In the genomic region with DNA sequence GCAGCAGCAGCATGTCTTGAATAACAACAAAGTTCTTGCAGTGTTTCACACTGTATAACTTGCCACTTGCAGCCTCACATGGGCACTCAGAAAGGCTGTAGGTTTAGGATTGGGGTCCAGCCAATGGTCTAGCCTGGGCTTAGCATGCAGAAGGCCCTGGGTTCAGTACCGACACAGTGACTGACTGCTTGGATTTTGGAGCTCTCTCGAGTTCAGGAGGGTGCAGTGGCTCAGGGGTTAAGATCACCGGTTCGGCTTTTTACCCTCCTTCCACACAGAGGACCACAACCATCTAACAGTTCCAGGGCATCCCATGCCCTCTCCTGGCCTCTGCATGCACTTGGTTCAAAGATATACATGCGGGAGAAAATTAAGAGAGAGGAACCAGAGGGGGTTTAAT, we compare ENCODE assay signal across 7 mouse cellular contexts. TPM values are rescaled to one million over a fixed set of nuclear protein-coding genes. Genes with fewer than 3 reads are reported as not detected.
DNase-seq lines count a peak whose midpoint lies in the region; ATAC-seq and TF ChIP-seq lines count a peak whose summit lies in the region.

No protein-coding gene starts in this region.

- TF ChIP-seq CTCF in lung, postnatal 0 days (IDR thresholded peaks at IDR 0.05) = no peak

- peak overlapping the region; percentile 94 for H3K4me2 ChIP-seq in lung, postnatal 0 days (replicated peaks; ENCODE audit: low read depth, low read length)
- peak overlapping the region; percentile 93 for H3K4me2 ChIP-seq in forebrain, embryonic 12.5 days
- peak overlapping the region; percentile 94 for H3K4me2 ChIP-seq in limb, embryonic 12.5 days
- peak overlapping the region; percentile 80 for H3K4me2 ChIP-seq in stomach, embryonic 14.5 days (replicated peaks; ENCODE audit: low read depth, low read length)

- H3K9me3 ChIP-seq in lung, postnatal 0 days (ENCODE audit: low read length) = no peaks in the 10 kb centered on the region
- H3K9me3 ChIP-seq in forebrain, embryonic 12.5 days = no peaks in the 10 kb centered on the region
- H3K9me3 ChIP-seq in limb, embryonic 12.5 days = no peaks in the 10 kb centered on the region
- no peaks in the 10 kb centered on the region for H3K9me3 ChIP-seq in stomach, embryonic 14.5 days (ENCODE audit: control insufficient read depth, low read depth, low read length)

- ATAC-seq in lung, postnatal 0 days = no peak
- no peak for ATAC-seq in forebrain, embryonic 12.5 days (ENCODE audit: low FRiP score)
- ATAC-seq in limb, embryonic 12.5 days (ENCODE audit: insufficient number of reproducible peaks, insufficient read depth, low FRiP score, low TSS enrichment, low read depth) = no peak
- no peak for ATAC-seq in stomach, embryonic 14.5 days (ENCODE audit: insufficient number of reproducible peaks, insufficient read depth, low FRiP score, low read depth)

- intact Hi-C loops in gastrocnemius, postnatal 36 days (cut with DNase I) = no loop called here

- 22% methylated on average over 5 of the region's 5 CpGs for WGBS in lung, postnatal 0 days
- WGBS in forebrain, embryonic 12.5 days = 35% methylated on average over 5 of the region's 5 CpGs
- 30% methylated on average over 5 of the region's 5 CpGs for WGBS in limb, embryonic 12.5 days
- WGBS in stomach, embryonic 14.5 days = 14% methylated on average over 5 of the region's 5 CpGs

- TF ChIP-seq EP300 in lung, postnatal 0 days (IDR thresholded peaks at IDR 0.05) = no peak

- peak overlapping the region; percentile 71 for H3K4me3 ChIP-seq in lung, postnatal 0 days (ENCODE audit: low read depth, low read length)
- peak overlapping the region; percentile 90 for H3K4me3 ChIP-seq in forebrain, embryonic 12.5 days (replicated peaks)
- H3K4me3 ChIP-seq in limb, embryonic 12.5 days (replicated peaks) = peak overlapping the region; percentile 88
- peak overlapping the region; percentile 90 for H3K4me3 ChIP-seq in stomach, embryonic 14.5 days (ENCODE audit: low read depth, low read length)

- no peaks in the 10 kb centered on the region for H3K36me3 ChIP-seq in lung, postnatal 0 days (ENCODE audit: insufficient read depth, low read length)
- H3K36me3 ChIP-seq in forebrain, embryonic 12.5 days (replicated peaks) = peaks cover 12% of the 10 kb centered on the region
- H3K36me3 ChIP-seq in limb, embryonic 12.5 days = peaks cover 16% of the 10 kb centered on the region
- H3K36me3 ChIP-seq in stomach, embryonic 14.5 days (ENCODE audit: control insufficient read depth, insufficient read depth, low read length) = peaks cover 6% of the 10 kb centered on the region

- peaks cover 9% of the 10 kb centered on the region; the same call in 1 of the 2 replicates for H3K4me1 ChIP-seq in lung, postnatal 0 days (ENCODE audit: insufficient read depth, low read depth, low read length)
- peaks cover 24% of the 10 kb centered on the region for H3K4me1 ChIP-seq in forebrain, embryonic 12.5 days
- H3K4me1 ChIP-seq in limb, embryonic 12.5 days (replicated peaks) = peaks cover 26% of the 10 kb centered on the region
- H3K4me1 ChIP-seq in stomach, embryonic 14.5 days (ENCODE audit: control insufficient read depth, insufficient read depth, low read length) = peaks cover 18% of the 10 kb centered on the region; the same call in 1 of the 2 replicates

- H3K27me3 ChIP-seq in lung, postnatal 0 days (replicated peaks; ENCODE audit: insufficient read depth, low read length) = no peaks in the 10 kb centered on the region
- H3K27me3 ChIP-seq in forebrain, embryonic 12.5 days = 0 out of 2 replicates have a peak, but pooled peaks cover 6% of the 10 kb centered on the region
- peaks cover 9% of the 10 kb centered on the region; the same call in 1 of the 2 replicates for H3K27me3 ChIP-seq in limb, embryonic 12.5 days
- no peaks in the 10 kb centered on the region for H3K27me3 ChIP-seq in stomach, embryonic 14.5 days (ENCODE audit: control insufficient read depth, insufficient read depth, low read length)

- no peak for DNase-seq in lung, postnatal 0 days (ENCODE audit: low spot score)
- DNase-seq in lung, adult 18-20 months = no peak
- no peak for DNase-seq in gastrocnemius, postnatal 36 days
- DNase-seq in cerebellum, adult 9-10 months = no peak

- peak overlapping the region; percentile 96; the same call in 1 of the 2 replicates for H3K27ac ChIP-seq in lung, postnatal 0 days (ENCODE audit: low read length)
- no peak overlapping the region for H3K27ac ChIP-seq in forebrain, embryonic 12.5 days
- H3K27ac ChIP-seq in limb, embryonic 12.5 days = no peak overlapping the region
- H3K27ac ChIP-seq in stomach, embryonic 14.5 days (ENCODE audit: low read length) = no peak overlapping the region; the same call in 1 of the 2 replicates

- H3K9ac ChIP-seq in lung, postnatal 0 days (replicated peaks; ENCODE audit: low read depth) = peak overlapping the region; percentile 74; the same call in 1 of the 2 replicates
- peak overlapping the region; percentile 93 for H3K9ac ChIP-seq in forebrain, embryonic 12.5 days
- H3K9ac ChIP-seq in limb, embryonic 12.5 days (replicated peaks) = peak overlapping the region; percentile 94
- H3K9ac ChIP-seq in stomach, embryonic 14.5 days (replicated peaks; ENCODE audit: low read depth, low read length) = peak overlapping the region; percentile 89; the same call in 1 of the 2 replicates

RNA-seq across cellular contexts. Expression of a gene that starts 1.0 kb away (rescaled TPM):
- 174 and 177 TPM in 2 replicates for polyA plus RNA-seq in lung, postnatal 0 days (2015; fragmentation: Nextera tagmentation; extraction: Ambion mirVana)
- polyA plus RNA-seq in forebrain, embryonic 12.5 days (2016; fragmentation: Nextera tagmentation; extraction: Ambion mirVana) = 199 and 208 TPM in 2 replicates
- 228 and 243 TPM in 2 replicates for polyA plus RNA-seq in limb, embryonic 12.5 days (2016; fragmentation: Nextera tagmentation; extraction: Ambion mirVana)
- 258 and 266 TPM in 2 replicates for polyA plus RNA-seq in stomach, embryonic 14.5 days (2014; fragmentation: Nextera tagmentation; extraction: Ambion mirVana)
- 10 to 100 TPM; 25.6 to 26.1 TPM for total RNA-seq in gastrocnemius, postnatal 36 days (2021)

RNA-seq across cellular contexts. Expression of a gene that starts 6.4 kb away (rescaled TPM):
- 1.2 and 2.0 TPM in 2 replicates for polyA plus RNA-seq in lung, postnatal 0 days (2015; fragmentation: Nextera tagmentation; extraction: Ambion mirVana)
- polyA plus RNA-seq in forebrain, embryonic 12.5 days (2016; fragmentation: Nextera tagmentation; extraction: Ambion mirVana) = 4.3 and 5.6 TPM in 2 replicates
- polyA plus RNA-seq in limb, embryonic 12.5 days (2016; fragmentation: Nextera tagmentation; extraction: Ambion mirVana) = 4.6 and 6.6 TPM in 2 replicates
- polyA plus RNA-seq in stomach, embryonic 14.5 days (2014; fragmentation: Nextera tagmentation; extraction: Ambion mirVana) = 3.4 and 4.5 TPM in 2 replicates
- under 1 TPM; 0.71 to 0.76 TPM for total RNA-seq in gastrocnemius, postnatal 36 days (2021)

RNA-seq across cellular contexts. Expression of a gene that starts 19.8 kb away (rescaled TPM):
- 64.7 and 66.0 TPM in 2 replicates for polyA plus RNA-seq in lung, postnatal 0 days (2015; fragmentation: Nextera tagmentation; extraction: Ambion mirVana)
- polyA plus RNA-seq in forebrain, embryonic 12.5 days (2016; fragmentation: Nextera tagmentation; extraction: Ambion mirVana) = 42.7 TPM in 2 replicates
- polyA plus RNA-seq in limb, embryonic 12.5 days (2016; fragmentation: Nextera tagmentation; extraction: Ambion mirVana) = 61.4 and 65.9 TPM in 2 replicates
- 87.6 and 89.1 TPM in 2 replicates for polyA plus RNA-seq in stomach, embryonic 14.5 days (2014; fragmentation: Nextera tagmentation; extraction: Ambion mirVana)
- 10 to 100 TPM; 33.0 to 35.6 TPM for total RNA-seq in gastrocnemius, postnatal 36 days (2021)

RNA-seq across cellular contexts. Expression of a gene that starts 22.3 kb away (rescaled TPM):
- 26.9 and 27.7 TPM in 2 replicates for polyA plus RNA-seq in lung, postnatal 0 days (2015; fragmentation: Nextera tagmentation; extraction: Ambion mirVana)
- 44.6 and 45.2 TPM in 2 replicates for polyA plus RNA-seq in forebrain, embryonic 12.5 days (2016; fragmentation: Nextera tagmentation; extraction: Ambion mirVana)
- 45.5 and 50.0 TPM in 2 replicates for polyA plus RNA-seq in limb, embryonic 12.5 days (2016; fragmentation: Nextera tagmentation; extraction: Ambion mirVana)
- polyA plus RNA-seq in stomach, embryonic 14.5 days (2014; fragmentation: Nextera tagmentation; extraction: Ambion mirVana) = 28.2 and 29.4 TPM in 2 replicates
- 10 to 100 TPM; 55.9 to 77.1 TPM for total RNA-seq in gastrocnemius, postnatal 36 days (2021)

RNA-seq across cellular contexts. Expression of a gene that starts 24.6 kb away (rescaled TPM):
- 0.11 and 0.13 TPM in 2 replicates for polyA plus RNA-seq in lung, postnatal 0 days (2015; fragmentation: Nextera tagmentation; extraction: Ambion mirVana)
- not detected in 2 replicates for polyA plus RNA-seq in forebrain, embryonic 12.5 days (2016; fragmentation: Nextera tagmentation; extraction: Ambion mirVana)
- not detected in 2 replicates for polyA plus RNA-seq in limb, embryonic 12.5 days (2016; fragmentation: Nextera tagmentation; extraction: Ambion mirVana)
- polyA plus RNA-seq in stomach, embryonic 14.5 days (2014; fragmentation: Nextera tagmentation; extraction: Ambion mirVana) = not detected in 2 replicates
- total RNA-seq in gastrocnemius, postnatal 36 days (2021) = under 1 TPM; 0.10 TPM
